Mouse (Mus musculus) cerebellum, adult (tissue): Measurements from ENCODE around the gene Sytl5.

Experiments
- ATAC-seq: cut with Nextera tagmentation; 2 replicates; pipeline ENCODE4 v1.9.2; 2017; ENCODE audit warnings: mild to moderate bottlenecking, moderate library complexity, mixed read lengths; ENCODE audit not compliant: insufficient number of reproducible peaks, low FRiP score, low TSS enrichment

The Sytl5 gene

DNA sequence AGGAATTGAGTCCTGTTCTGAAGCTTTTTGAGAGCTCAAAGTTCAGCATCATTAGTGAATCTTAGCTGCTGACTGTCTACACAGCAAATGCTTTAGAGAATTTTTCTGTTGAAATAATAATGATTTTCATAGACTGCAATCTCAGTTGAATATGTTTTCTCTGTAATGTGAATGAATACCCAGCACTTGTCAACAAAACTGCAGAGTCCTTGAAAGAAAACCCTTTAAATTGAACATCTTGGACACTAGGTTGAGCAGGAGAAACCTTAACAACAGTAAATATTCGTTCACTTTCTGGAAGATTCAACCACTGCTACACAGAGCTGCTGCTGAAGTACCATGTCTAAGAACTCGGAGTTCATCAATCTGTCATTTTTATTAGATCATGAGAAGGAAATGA, at the start of gene Sytl5:
TSS of gene Sytl5 (plus strand) at position 301 of the 400 bp plus-strand sequence.
- no peak for ATAC-seq

DNA sequence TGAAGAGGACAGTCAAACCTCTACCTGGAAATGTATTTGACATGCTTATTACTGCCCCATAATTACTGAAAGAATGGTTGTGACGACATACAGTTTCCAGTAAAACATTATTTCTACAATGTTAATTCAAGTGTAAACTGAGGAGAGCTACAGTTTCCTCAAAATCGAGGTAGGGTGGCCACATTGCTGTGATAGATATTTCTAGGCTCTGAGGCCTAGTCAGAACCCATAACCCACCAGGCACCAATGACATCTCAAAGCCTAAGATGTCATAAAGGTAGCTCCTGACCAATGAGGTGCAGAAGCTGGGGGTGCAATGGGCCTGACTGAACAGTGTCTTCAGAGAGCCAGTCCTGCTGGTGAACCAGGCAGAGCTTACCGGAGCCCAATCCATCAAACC, 38.8 kb upstream of the Sytl5 start, which contains the start of gene Hypm:
TSS of gene Hypm (plus strand) at position 301 of the 400 bp plus-strand sequence.
- ATAC-seq: no peak

DNA sequence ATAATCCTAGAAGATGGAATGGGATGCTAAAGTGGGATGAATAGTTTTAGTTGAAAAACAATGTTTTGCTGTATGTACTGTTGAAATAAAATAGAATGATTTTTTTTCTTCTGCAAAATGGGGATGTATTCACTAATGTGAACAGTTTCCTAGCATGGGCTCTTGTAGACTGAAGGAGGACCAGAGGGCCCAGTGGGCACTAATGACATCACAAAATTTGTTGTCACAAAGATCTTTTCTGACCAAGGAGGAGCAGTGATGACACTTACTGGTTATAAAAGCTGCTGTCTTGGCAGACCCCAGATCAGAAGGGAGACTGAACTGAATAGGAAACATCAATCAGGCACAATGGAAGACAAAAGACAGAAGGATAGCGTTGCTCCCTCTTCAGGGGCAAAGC, 36.0 kb upstream of the Sytl5 start, which contains the start of gene H2al3:
TSS of gene H2al3 (plus strand) at position 301 of the 400 bp plus-strand sequence.
- ATAC-seq: no peak

GRCm38 (mm10) chrX:9861859-9862258, 23.6 kb upstream of the Sytl5 start:
- ATAC-seq: no peak

DNA sequence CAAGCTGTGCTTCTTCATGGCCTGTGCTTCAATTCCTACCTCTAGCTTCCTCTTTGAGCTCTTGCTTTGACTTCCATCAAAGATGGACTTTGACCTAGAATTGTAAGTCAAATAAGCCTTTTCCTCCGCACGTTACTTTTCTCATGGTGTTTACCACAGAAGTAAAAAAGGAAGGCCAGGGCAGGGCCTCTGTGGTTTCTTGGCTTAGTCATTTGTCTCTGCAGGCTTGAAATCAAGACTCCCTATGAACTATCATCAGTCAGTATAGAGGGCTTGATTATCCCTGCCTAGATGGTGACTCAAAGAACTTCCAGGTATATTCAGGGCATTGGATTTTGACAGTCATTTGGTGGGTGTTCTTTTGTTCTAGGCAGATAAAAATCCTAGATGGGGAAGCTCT, 9.9 kb upstream of the Sytl5 start:
- no peak for ATAC-seq

GRCm38 (mm10) chrX:9909572-9909971, 24.1 kb downstream of the Sytl5 start:
- ATAC-seq: no peak

DNA sequence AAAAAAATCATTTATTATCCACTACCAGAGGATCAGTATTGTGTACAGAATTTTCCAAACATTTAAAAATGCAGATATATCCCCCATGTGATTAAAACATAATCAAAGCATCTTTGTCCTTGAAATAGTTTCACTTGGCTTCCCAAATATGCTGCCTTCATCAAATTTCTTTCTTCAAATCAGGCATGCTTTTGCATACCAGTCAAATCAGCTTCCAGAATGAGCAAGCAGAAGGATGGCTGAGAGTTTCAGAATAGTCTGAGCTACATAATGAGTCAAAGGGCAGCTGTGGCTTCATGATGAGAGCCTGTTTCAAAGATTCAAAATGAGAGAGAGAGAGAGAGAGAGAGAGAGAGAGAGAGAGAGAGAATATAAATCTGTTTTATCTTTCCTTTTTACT, 48.4 kb downstream of the Sytl5 start:
- no peak for ATAC-seq

DNA sequence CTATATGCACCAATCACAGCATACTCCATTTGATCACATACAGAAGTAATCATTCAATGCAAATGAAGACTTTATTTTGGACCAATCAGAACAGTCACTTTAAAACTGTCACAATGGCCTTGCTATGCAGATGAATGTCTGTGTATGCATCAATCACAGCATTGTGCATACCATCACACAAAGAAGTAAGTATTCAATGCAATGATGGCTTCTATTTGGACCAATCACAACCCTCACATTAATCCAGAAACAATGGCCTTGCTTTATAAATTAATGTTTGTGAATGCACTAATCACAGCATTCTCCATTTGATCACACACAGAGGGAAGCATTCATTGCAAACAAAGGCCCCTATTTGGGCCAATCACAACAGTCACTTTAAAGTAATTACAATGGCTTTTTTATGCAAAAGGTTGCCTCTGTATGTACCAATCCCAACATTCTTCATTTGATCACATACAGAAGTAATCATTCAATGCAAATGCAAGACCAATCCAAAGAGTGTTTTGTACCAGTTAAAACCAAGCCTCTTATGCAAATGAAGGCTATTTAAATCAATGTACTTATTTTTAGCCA, 98.8 kb downstream of the Sytl5 start:
- no peak for ATAC-seq

GRCm38 (mm10) chrX:10000718-10001117, 115.3 kb downstream of the Sytl5 start:
- ATAC-seq: no peak

DNA sequence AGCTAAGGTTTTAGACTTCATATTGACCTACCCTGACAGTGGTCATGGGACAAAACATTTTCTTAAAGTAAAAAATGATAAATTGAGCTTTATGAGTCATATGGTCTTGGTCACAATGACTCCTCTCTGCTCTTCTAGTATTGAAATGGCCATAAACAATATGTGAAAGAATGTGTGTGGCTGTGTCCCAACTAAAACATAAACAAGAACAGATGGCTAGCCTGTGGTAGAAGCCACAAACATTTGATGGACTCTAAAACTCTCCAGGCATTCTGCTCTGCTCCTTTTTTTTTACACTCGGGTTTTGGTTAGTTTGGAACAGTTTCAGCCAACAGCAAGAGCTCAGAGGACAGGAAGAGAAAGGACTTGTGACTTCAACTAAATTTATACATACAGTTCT, 120.5 kb downstream of the Sytl5 start:
- no peak for ATAC-seq

DNA sequence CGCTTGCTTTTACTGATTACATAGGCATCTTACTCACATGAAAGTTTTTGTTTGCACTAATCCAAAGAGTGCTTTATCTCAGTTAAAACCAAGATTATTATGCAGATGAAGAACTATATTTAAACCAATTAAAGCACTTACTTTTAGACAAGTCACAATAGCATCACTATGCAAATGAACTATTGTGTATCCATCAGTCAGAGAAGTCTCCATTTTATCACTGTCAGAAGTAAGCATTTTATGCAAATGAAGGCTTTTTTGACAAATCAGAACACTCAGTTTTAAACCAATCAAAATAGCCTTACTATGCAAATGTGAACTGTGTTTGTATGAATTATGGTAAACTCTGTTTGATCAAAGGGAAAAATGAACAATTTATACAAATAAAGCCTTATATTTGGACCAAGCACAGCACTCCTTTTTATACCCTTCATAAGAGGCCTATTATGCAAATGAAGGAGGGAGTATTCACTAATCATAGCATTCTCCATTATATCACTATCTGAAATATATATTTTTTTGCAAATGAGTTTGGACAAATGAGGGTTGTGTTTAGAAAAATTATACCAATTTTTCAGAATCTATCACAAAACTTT, 122.4 kb downstream of the Sytl5 start:
- no peak for ATAC-seq

DNA sequence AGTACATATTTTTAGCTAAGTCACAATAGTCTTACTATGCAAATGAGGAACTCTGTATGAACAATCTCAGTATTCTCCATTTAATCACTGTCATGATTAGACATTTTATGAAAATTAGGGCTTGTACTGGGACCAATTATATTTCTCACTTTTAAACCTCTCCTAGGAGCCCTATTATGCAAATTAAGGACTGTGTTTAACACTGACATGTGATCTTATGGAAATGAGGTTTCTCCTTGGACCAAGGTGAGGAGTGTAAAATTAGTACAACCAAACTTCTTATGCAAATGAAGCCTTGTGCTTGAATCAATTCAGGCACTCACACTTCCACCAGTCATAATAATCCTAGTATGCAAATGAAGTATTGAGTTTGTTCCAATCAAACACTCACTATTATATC, 124.8 kb downstream of the Sytl5 start:
- no peak for ATAC-seq

GRCm38 (mm10) chrX:10034666-10035065, 149.2 kb downstream of the Sytl5 start:
- no peak for ATAC-seq
